Mouse (Mus musculus): ENCODE data around the gene Myo1b.
A peak's percentile ranks its signal among the peaks of the same experiment; 100 is the strongest.

Myo1b gene

DNA sequence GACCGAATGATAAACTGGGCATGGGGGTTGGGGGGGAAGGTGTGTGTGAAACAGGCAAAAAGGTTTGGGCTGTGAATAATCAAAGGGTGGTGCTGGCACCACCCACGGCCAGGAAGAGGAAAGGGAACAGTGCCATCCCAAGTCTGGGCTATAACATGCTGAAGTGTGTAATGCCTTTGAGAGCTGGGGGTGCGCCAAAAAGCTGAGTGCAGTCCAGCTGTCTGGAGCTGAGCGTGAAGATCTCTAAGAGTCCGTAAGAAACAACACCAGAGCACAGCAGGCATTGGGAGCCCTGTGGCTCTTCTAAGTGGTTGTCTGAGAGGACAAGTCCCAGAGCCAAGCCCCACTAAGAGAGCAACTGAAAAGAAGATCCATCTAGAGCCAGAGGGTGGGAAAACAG lies 63.6 kb downstream of the Myo1b start:
- peak in 1 of 2 experiments; percentile 30 for DNase-seq (ENCODE audit: low spot score in 2 of 2)

DNA sequence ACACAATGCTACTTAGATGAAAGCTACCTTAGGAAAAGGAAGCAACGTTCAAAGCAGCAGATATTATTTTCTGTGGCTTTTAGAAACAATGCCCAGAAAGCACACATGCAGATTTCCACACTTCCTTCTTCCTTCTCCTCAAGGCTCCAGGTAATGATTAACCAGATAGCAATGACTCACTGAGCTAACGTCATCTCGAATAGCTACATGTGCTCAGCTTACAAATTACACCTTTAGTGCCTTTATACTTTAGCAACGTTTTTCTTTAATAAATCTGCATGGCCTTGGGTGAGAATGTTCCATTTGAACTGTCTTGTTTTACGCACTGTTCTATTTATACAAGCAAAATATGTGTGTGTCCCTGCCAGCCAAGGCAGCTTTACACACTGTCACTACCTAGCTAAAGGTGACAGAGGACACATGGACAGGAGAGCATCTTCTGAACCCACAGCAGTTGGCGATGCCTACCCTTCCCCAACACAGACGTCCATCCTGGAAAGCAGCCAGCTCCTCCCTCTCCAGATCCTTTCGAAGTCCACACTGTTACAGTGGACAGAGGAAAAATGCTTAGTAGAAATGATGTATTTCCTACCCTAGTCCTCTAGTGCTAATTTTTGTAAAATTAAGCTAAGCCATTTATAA lies 66.2 kb downstream of the Myo1b start:
- DNase-seq (ENCODE audit: low spot score in 2 of 2) = no peak

DNA sequence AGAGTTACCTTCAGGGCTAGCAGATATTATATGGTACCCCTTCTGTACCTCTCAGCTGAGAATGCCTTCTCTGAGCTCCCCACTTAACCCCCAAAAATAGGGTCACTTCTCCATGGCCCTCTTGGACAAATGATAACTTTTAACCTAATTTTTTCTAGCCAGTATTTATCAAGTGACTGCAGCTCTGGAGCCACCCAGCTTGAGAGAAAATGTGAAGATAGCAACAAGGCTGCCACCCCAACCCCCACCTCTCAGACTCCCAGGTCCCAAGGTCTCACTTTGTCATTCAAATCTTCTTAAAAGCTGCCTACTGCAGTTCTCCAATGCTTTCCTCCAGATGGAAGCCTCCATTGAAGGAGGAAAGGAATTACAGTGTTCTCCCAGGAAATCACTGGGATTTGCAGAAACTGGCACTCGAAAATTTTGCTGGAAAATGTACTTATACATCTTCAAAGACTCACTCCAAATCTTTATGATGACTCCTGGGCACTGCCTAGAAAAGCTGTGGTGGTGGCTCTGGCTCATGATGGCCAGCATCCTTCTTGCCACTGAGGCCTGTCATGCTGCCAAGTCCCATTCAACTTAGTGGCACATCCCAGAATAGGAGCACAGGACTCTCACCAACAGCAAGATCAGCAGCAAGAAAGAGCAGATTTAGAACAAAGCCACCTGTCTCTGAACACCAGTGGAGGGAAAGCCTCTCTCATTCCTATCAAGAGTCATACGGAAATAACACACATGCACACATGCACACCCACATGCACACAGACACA lies 70.4 kb downstream of the Myo1b start:
- no peak for DNase-seq (ENCODE audit: low spot score in 2 of 2)

DNA sequence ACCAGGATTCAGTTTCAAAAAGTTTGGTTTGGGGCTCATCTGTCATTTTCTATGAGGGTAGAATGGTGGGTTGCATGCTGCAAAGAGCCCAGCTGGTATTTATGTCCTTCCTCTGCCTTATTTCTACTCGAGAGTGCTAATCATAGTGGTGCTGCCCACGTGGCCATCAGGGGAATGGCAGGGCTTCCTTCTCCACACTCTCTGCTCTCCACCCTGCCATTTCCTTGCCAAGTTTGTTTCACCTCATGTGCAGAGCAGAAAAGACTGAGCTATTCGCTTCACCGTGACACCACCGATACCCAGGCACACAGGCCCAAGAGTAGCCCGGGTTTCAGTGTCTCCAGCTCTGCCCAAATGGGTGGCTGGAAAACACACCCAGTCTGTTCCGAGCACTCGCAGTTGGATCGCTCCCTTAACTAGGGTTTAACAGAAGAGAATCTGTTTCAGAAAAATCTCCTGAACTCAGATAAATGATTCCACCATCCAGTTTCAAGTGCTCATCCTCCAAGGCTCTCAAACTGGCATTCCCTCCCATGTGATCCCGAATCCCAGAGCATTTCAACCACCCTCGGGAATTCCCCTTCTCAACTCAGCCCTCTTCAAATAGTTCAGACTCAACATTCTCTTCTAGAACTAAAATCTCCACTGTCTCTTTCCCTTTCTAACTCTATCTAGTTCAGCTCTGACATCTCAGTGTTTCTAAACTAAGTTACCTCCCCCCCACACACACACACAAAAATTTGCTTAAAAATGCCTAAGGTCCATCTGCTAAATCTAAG lies 77.8 kb downstream of the Myo1b start:
- no peak for DNase-seq (ENCODE audit: low spot score in 2 of 2)

DNA sequence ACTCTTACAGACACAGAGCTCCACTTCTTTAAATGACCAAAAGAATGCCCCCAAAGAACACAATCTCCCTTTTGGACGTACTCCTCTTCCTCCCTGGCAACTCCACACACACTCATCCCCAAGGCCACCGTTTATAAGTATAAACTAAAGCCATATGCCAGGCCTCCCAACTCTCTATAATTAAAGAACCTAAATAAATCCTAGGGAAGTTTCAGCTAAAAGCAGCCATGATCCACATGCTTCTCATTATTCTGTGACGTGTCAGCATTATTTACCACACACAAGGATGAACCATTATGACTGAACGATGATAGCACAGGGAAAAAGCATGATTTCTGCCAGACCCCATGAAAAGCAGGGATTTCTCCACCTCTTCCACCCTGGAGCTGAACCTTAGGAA lies 78.6 kb downstream of the Myo1b start:
- no peak for DNase-seq (ENCODE audit: low spot score in 2 of 2)

DNA sequence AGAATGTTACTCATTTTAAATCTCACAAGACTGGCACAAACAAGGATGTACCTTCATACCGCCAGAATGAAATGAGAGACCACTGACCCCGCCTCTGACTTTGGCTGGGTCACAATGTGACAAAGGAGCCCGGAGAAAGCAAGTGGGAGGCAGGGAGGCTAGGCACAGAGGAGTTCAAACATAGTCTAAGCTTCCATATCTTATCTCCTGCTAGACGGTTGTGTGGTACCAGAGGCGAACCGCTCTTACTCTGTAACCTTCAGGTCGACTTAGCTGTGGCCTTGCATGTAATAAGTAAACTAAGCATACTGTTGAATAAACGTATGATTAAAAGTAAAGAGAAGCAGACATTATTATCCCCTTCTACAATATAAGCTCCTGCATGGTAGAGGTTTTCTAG lies 80.1 kb downstream of the Myo1b start:
- no peak for DNase-seq (ENCODE audit: low spot score in 2 of 2)

DNA sequence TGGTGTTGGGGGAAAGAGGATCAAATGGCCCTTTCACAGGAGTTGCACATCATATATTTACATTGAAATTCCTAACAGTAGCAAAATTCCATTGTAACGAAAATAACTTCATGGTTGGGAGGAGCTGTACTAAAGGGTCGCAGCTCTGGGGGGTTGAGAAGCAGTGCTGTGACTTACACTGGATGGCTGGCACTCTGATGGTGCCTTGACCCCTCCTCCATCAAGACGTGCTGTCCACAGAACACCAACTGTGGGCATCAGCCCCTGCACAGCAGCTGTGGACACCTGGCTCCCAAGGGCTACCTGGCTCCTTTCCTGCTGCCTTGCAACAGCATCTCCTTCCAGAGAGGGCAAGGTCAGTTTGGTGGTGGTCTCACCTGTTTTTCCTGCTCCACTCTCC lies 81.8 kb downstream of the Myo1b start:
- no peak for DNase-seq (ENCODE audit: low spot score in 2 of 2)

DNA sequence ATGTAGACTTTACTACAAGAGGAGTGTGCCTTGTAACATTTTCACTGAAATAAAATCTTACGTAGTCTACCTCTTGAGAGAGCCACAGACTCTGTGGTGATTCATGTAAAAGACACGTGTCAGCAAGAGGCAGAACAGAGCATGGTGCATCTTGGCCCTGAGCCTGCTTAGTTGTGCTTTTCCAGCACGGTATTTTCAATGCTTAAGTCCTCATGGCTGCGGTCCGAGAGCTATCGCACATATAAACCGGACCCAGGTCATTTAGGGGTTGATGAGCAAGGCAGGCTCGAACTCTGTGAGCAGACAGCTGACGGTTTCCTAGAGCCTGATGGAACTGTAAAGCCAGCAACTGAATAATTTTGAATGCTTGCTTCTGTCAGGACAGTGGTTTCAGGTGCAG lies 86.5 kb downstream of the Myo1b start:
- no peak for DNase-seq (ENCODE audit: low spot score in 2 of 2)

DNA sequence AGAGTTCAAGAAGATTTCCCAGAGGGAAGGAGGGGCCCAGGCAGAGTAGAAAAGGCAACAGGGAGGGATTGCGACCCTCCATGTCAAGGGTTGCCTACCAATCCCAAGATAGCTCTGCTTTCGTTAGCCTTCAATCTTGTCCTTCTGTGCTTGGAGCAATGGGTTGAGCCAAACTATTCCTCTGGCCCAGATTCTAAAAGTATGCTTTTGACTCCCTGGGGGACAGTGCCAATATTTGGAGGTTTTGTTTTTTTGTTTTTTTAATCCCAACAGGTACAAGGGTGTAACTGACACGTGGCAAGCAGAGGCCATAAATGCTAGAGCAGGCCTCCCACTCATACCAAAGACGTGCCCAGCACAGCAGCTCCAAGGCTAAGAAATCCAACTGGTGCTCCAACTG lies 93.3 kb downstream of the Myo1b start:
- DNase-seq (ENCODE audit: low spot score in 2 of 2) = no peak

DNA sequence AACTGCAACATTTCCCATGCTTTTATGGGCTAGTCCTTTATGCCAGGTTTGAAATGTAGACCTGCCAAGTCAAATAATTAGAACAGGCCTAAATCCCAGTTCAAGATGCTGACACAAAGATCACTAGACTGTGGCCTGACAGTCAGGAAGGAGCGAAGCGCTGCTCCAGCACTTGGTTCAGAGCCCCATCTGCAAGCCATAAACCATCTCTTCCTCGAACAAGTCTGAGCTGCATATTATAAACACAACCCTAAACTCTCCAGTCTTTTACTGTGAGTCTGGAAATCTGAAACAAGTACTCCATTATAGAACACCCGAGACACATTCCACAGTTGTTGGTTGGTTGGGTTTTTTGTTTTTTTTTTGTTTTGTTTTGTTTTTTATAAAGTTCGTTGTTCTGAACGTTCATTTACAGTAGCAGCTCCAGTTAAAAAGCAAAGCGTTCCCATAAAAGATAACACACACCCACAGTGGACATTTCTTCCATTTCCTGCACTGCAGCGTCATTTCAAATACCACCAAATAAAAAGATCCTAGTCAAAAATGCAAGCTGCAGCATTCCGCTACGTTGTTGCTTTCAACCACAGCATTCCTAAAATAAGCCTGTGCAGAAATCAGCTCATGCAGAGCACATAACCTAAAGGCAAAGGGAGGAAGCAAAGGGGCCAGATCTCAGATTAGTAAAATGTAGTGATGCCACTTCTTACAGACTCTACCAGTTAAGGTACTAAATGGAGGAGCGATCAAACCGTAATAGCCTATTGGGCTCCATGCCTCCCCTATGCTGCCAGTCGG lies 94.0 kb downstream of the Myo1b start:
- no peak for DNase-seq (ENCODE audit: low spot score in 2 of 2)

DNA sequence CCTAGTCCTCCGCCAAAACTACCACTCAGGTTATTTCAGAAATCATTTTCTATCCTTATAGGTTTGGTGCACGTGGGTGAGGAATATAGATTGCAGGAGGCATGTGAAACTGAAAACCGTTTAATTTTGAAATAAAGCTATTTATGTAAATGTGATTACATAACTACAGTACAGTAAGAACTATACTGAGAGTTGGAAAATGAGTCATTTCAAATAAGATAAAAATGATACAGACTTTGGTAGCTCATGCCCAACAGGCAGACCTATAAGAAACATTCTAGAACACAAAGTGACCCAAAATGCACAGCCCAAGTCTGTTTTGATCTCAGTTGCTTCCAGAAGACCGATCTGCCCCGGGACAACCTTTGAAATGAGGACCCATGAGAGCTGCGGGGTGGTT lies 95.4 kb downstream of the Myo1b start:
- no peak for DNase-seq (ENCODE audit: low spot score in 2 of 2)

DNA sequence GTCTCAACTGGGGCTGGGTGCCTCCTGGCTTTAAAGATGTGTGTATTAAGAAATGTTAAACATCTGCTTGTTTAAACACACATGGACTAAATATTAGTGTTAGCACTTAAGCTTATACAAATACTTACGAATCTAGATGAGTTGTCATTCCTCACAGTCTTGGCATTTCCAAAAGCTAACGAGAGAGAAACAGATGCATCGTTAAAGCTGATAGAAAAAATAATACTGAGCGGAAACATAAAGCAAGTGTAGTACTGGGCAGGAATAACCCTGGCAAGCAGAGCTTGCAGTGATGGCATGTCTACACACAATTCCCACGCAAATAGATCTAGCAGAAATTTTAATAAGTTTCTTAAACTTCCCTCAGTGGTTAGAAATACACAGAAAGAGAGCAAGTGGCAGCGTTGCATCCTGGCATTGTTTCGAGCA lies 95.8 kb downstream of the Myo1b start:
- peak in 1 of 2 experiments; percentile 39 for DNase-seq (ENCODE audit: low spot score in 2 of 2)

DNA sequence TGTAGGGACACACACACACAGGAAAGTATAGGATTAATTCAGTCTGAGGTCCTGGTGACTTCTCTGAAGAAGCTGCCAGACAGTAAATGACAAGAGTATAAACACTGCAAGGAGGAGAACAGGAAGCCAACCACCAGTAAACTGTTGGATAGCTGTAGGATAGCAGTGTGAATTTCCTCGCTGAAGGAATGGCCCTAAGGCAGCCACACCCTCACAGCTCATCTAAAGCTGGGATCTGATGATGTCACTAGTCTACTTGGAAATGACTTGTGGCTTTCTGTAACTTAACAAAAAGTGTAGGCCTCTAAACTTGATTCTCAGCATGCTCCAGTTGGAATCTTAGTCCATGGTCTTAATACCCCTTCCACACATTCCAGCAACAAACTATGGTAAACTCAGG lies 100.2 kb downstream of the Myo1b start:
- no peak for DNase-seq (ENCODE audit: low spot score in 2 of 2)

DNA sequence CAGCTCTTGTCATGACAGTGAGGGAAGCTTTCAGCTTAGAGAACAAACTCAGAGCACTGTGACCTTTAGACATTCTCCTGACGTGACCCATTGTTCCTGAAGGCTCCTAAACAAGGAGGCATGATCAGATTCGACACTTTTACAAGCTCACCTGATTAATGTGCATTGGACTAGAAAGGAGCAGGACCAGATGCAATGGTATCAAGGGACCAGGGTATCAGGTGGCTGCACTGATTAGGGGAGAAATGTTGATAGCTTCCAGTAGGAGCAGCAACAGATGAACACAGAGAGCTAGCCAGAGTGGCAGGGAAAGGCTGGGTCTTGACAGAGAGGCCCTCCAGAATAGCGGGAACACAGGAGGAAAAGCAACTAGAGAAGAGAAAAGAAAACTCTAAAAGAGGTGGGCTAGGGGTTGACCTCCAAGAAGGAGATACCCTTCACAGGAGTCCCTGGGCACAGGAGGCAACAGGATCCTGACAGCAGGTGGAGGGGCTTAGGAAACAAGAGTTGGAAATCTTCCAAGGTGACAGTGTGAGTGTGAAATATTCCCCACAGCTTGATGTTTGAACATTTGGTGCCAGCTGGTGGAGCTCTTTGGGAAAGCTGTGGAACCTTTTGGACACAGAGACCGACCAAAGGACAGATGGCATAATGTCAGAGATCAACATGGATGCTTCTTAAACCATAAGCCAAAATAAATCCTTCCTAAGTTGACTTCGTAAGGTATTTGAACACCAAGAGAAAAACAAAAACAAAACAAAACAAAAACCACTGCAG lies 100.8 kb downstream of the Myo1b start:
- DNase-seq (ENCODE audit: low spot score in 2 of 2) = no peak

DNA sequence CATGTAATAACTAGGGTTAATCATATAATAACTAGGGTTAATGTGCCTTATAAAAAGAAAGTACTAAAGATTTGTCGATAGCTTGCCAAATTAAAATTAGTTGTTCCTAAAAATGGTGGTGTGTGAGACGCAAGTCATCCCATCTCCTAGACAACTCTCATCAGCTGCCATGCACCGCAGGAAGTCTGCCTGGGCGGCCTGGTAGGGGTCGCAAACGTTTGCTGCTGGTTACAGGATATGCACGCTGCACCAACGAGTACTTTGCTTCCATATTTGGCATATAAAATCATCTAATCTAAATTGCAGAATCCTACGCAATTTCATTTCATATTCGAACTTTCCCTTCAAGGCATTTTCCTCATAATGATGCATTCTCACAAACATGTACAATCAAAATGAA lies 107.0 kb downstream of the Myo1b start:
- no peak for DNase-seq (ENCODE audit: low spot score in 2 of 2)

DNA sequence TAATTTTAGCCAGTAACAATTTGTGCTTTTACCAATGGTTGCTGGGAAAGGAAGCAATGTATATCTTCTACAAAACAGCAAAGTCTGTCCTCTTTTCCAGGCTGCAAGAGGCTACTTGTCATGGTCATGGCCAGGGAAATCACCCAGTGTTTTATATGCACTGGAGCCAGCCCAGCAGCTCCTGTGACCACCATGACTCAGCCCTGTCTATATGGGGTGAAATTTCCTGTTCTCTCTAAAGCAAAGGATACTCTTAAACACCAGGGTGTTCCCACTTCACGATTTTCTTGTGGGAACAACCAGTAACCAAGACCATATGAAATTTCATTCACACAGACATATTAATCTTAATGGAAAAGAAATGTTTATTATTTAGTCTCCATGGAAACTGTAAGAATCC lies 107.6 kb downstream of the Myo1b start:
- no peak for DNase-seq (ENCODE audit: low spot score in 2 of 2)

DNA sequence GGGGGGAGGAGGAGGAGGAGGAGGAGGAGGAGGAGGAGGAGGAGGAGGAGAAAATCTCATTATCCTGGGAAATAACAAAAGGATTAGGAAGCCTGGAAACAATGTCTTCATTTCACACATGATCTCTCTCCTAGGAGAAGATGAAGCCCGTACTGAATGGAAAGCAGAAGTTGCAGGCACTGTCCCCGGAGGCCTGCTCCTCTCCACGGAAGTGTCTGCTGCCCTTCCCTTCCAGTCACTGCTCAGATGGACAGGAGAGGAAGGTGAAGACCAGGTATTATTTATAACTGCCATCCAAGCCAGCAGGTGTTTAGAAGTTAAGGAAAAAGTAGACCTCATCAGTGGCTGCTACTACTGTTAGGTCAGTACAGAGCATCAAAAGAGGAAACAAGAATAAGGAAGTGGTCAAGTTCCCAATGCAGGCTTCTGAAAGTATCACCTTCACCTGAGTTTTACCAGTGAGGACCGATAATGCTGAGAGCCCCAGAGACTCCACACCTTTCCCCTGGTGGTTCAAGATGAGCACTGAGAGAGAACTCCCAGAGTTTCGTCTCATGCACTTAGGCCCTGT lies 110.7 kb downstream of the Myo1b start:
- DNase-seq (ENCODE audit: low spot score in 2 of 2) = no peak

DNA sequence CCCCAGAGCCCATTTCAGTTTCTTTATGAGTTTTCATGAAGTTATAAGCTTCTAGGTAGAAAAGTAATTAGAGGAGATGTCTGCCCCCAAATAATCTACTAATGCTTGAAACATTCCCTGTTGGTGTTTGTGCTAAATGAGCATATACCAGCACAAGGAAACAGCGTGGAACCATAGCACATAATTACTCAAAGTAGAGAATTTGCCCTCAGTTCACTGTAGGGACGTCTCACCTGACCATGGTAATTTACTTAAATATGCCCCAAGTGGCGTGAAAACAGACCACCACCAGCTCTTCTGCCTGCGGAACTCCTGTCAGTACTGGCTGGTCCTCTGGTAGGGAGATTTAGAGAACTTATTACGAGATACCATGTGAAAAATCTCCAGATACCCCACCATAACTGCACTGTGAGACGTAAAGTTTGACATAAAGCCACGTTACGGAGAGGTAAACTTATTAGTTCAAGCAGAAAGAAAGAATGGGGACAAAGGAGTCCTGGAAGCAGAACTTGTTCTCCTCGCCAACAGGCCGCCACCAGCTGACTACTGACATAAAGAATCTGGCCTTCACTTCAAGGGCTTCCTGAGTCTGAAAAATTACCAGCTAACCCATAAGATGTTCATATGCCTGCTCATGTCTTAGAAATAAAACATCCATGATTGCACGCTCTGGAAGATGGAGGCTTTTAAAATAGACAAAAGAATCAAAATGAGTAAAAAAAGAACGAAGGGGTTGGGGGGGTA lies 111.4 kb downstream of the Myo1b start:
- no peak for DNase-seq (ENCODE audit: low spot score in 2 of 2)

DNA sequence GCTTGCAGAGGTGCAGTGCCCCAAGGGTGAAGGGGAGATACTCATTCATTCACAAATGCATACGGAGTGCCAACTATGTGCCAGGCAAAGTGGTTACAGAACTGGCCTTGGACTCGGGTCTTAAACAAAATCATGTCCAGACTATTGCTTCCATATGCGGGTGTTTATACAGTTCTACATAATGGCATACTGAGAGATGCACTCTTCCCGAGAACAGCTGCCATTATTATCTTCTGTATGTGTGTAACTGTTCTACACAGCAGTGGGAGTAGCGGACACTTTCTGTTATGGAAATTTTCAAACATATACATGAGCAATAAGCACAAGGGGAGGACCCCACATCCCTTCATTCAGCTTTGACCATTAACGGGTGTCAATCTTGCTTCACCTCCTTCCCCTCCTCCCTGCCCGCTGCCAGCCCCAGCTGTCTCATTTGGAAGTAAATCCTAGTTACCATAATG lies 117.8 kb downstream of the Myo1b start:
- DNase-seq (ENCODE audit: low spot score in 2 of 2) = no peak

All from frontal cortex, postnatal 36 days (tissue).